Mouse (Mus musculus) liver, postnatal 0 days (tissue): ENCODE data around the gene Xkr7.

ENCODE experiments used
- CTCF ChIP-seq: sonication (generic); IDR thresholded peaks from 2 replicates; pipeline ENCODE4 v1.5.1; 2016; ENCODE audit warnings: antibody characterized with exemption, low read depth
- EP300 ChIP-seq: IDR thresholded peaks from 2 replicates; pipeline ENCODE4 v1.6.1; 2016; ENCODE audit warnings: antibody characterized with exemption, low read depth, mild to moderate bottlenecking

DNA sequence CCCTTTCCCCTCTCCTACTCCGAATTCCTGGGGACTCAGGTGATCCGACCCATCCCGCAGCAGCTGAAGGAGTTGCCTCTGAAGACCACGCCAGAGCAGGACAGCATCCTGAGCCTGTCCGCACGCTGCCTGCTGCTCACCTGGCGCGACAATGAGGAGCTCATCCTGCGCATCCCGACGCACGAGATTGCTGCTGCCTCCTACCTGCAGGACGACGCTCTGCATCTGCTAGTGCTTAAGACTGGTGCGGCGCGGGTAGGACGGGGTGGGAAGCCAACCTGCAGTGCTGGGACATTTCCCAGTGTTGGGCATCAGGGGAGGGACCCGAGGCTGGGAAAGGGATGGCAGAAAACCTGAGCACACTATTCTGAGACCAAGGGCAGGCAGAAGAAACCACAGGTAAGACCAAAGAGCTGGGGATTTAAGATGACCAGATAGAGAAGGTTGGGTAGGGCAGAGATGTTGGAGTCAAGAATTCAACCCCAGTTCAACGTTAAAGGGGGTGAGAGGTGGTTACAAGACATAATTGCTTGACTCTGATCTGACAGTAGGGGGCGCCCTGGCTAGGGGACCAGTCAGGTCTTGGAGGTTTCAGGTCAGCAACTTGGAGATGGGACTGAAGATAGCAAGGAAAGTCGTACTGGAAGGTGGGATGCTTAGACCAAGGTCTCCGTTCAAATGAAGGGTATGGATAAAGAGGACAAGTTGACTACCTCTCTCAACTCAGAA lies 39.3 kb downstream of the Xkr7 start:
- peak; percentile 64 for TF ChIP-seq CTCF
- no peak for TF ChIP-seq EP300
